Mouse (Mus musculus) yolk sac, embryonic 10.5 days (tissue): ENCODE measurements around the gene Elmod2.

Experiments
- DNase-seq: peaks from one replicate; pipeline ENCODE4 v3.0.0-alpha.2; 2017; ENCODE audit warnings: low spot score

Elmod2 gene

GRCm38 (mm10) chr8:83274470-83274869, 57.8 kb downstream of the Elmod2 start:
- no peak for DNase-seq

DNA sequence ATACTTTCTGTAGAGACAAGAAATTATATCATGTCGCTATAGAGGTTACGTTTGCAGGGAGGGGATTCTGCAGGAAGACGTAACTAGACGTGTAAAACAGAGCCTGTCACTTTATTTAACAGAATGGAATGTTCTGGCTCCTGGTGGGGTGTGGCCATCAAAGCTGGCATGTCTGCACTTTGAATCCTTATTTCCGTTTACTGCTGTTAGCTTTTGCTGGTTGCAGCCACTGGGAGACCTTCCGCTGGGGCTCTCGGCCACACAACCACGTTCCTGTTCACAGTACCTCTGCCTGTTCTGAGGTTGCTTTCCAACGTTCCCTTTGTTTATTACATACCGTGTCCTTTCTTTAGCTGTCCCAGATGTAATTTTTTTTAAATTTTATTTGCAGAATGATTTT, 59.8 kb downstream of the Elmod2 start:
- no peak for DNase-seq

DNA sequence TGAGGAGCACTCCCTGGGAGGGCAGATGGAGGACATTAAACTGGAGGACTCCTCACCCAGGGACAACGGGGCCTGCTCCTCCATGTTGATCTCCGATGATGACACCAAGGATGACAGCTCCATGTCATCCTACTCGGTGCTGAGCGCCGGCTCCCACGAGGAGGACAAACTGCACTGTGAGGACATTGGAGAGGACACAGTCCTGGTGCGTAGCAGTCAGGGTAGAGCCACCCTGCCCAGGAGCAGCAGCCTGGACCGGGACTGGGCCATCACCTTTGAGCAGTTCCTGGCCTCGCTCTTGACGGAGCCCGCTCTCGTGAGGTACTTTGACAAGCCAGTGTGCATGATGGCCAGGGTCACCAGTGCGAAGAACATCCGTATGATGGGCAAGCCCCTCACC, 61.1 kb downstream of the Elmod2 start:
- no peak for DNase-seq
